Mouse (Mus musculus) left cerebral cortex, postnatal 10 days (tissue): ENCODE results near the gene Itga6. TPM values are rescaled to one million over a fixed set of nuclear protein-coding genes. Genes with fewer than 3 reads are reported as not detected.
"Not testable (repeated sequence)": the region's sequence is repeated elsewhere in the genome, so short reads cannot be mapped to it uniquely, and the experiment has no call there.

Source experiments
- DNase-seq, 2 experiments: peaks; one replicate each; pipeline ENCODE4 v3.0.0; 2021 to 2022; ENCODE audit warnings: low spot score in 2 of 2, mixed read lengths in 1 of 2; ENCODE audit errors: extremely low spot score in 1 of 2
- intact Hi-C: fragments of 180-260 bp; cut with DNase I; formaldehyde crosslinking; loops from one replicate; pipeline ENCODE4 v1.15.1; 2025
- total RNA-seq, 2 experiments: library from RNA; stranded (reverse); gene quantifications; 2 replicates each; pipeline ENCODE4 v1.2.3; 2021

Itga6 gene
- total RNA-seq = 10 to 100 TPM; 23.2 to 29.1 TPM

DNA sequence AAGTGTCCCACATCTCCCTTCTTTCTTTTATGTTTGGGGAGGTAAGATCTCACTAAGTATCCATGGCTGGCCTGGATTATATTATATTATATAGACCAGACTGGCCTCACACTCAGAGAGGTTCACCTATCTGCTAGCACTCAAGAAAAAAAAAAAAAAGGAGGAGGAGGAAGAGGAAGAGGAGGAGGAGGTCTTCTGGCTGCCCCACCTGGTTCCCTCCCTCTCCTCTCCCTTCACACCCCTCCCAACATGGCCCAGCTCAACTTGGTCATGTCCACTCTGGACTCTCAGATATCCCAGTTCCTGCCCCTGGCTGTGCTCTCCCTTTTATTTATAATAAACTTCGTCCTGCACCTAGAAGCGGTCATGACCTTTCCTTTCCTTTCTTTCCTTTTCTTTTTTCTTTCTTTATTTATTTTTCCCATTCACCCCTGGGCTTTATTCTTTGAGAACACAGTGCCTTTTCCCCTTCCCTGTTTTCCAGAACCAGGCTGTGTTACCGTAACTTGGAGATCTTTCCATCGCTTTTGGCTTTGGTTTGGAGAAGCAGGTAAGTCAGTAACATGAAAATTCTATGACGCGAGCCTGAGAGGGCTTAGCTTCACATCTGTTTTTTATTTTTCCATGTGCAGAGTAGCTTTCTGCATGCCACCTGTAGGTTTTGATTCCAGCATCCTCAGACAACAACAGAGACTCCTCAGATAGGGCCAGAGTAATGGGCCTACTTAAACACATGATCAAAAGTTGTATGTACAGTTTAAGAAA lies at the start of gene Itga6:
TSS of gene Itga6 (plus strand) at position 7 of the 765 bp plus-strand sequence.
- intact Hi-C loops = no loop called here
- no peak for DNase-seq

DNA sequence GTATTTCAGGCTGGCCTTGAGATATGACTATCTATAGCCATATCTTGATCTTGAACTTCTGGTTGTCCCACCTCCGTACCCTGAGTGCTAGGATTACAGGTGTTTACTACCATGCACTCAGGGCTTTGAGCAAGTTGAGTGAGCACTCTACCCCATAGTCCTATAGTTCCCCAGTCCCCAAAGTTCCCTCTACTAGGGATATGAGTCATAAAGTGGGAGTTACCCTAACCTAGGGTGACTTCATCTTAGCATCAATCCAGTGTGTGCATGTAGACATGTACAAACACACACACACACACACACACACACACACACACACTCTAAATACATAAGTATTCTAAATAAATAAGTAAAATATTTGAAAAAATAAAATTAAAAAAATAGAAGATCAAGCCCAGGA lies 48.6 kb upstream of the Itga6 start:
- intact Hi-C loops = no loop called here
- no peak for DNase-seq

DNA sequence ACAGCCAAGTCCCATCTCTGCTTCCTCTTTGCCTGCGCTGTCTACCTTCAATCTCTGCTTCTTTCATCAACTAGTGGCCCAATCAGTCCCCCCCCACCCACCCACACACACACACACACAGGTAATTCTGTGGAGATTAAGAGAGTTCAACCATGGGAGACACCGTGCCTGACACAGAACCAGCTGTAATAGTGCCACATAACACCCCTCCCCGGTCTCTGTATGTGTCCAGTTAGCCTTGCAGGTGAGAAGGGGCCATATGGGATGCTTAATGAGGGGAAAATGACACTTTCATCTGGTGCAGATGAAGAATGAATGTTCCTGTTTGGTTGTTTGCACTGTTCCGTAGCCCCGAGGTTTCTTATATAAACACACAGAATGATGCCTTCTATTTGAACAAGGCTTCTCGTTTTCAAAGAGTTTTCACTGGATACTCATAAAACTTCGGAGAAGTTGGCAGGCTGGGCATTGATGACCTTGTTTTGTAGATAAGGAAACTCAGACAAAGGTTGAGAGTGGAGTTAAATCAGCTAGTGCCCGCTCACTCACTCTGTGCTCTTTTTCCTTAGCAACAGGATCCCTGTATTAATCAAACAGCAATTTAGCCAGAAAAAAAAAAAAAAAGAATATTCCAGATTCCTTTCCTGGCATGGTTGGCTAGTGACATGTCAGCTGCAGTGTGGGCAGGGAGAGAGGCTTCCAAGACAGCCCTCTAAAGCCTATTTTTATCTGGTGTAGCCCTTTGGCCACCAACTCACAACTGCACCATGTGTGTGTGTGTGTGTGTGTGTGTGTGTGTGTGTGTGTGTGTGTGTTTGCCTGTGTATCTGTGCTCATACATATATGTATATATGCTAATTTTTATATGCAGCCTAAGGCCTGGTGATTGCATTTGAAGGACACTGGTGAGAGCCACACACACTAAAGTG lies 47.7 kb upstream of the Itga6 start:
- no peak for DNase-seq
- intact Hi-C loops = no loop called here

GRCm38 (mm10) chr2:71698366-71698765 lies 47.0 kb upstream of the Itga6 start:
- intact Hi-C loops = no loop called here
- no peak for DNase-seq

DNA sequence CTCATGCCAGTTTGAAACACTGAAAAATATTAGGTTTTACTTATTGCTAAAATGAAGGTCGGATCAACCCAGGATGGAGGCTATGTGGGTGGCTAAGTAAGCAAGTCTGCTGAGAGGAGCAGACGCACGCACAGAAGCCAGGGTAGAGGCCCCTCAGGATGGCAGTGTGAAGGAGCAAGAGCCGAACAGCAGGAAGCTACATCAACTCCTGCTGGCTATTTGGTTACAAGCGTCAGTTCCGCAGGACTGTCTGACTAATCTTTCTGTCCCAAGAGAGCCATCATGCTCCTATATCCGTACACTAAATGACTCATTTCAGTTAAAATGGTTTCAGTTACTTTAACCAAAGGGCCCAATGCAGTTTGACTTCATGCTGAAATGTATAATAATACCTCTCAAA lies 46.5 kb upstream of the Itga6 start:
- intact Hi-C loops = no loop called here
- no peak for DNase-seq

DNA sequence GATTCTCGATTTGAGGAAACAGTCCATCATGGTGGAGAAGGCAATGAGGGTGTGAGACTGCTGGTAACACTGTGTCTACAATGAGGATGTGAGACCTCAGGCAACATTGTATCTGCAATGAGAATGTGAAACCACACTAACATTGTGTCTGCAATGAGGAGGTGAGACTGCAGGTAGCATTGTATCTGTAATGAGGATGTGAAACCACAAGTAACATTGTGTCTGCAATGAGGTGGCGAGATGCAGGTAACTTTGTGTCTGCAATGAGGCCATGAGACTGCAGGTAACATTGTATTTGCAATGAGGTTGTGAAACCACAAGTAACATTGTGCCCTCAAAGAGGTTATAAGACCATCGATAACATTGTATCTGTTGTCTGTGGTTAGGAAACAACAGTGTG lies 44.1 kb upstream of the Itga6 start:
- DNase-seq = no peak
- intact Hi-C loops = no loop called here

- intact Hi-C loops = no loop called here
- DNase-seq = no peak
These were observed 41.1 kb upstream of the Itga6 start for GRCm38 (mm10) chr2:71704309-71704708.

- no peak for DNase-seq
- intact Hi-C loops = no loop called here
These were observed 36.5 kb upstream of the Itga6 start for GRCm38 (mm10) chr2:71708886-71709285.

GRCm38 (mm10) chr2:71711640-71712039 lies 33.8 kb upstream of the Itga6 start:
- DNase-seq = no peak
- intact Hi-C loops = no loop called here

DNA sequence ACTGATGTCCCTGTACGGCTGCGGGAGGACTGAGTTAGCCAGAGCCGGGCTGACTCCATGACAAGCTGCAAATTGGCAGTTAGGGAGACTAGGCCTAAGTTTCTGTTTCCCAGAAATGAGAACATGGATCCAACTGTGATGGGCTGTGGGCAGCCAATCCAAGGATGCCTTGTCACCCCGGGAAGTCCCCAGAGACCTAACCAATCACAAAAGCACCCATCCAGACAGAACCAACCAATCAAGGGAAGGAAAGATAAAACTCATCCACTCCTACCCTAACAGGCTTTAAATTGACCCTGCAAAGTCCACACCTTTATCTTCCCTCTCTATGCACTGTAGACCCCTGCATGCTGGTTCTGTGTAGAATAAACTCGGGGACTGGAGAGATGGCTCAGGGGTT lies 31.0 kb upstream of the Itga6 start:
- no peak for DNase-seq
- intact Hi-C loops = no loop called here

DNA sequence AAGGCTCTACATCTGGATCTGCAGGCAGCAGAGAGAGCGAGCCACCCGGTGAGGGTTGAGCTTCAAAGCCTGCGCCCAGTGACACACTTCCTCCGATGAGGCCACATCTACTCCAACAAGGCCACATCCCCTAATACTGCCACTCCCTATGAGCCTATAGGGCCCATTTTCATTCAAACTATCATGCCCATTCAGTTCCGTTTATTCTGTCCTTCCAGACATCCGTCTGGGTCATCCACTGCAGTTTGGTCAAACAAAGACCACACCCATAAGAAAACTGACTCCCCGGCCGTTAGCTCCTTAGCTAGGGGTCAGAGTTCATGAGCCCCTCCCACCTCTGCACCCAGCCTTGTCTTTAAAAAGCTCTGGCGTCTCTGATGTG lies 26.4 kb upstream of the Itga6 start:
- DNase-seq = no peak
- intact Hi-C loops = no loop called here

- intact Hi-C loops = no loop called here
- DNase-seq = peak in 1 of 2 experiments; percentile 16
These were observed 25.9 kb upstream of the Itga6 start for GRCm38 (mm10) chr2:71719387-71720034.

DNA sequence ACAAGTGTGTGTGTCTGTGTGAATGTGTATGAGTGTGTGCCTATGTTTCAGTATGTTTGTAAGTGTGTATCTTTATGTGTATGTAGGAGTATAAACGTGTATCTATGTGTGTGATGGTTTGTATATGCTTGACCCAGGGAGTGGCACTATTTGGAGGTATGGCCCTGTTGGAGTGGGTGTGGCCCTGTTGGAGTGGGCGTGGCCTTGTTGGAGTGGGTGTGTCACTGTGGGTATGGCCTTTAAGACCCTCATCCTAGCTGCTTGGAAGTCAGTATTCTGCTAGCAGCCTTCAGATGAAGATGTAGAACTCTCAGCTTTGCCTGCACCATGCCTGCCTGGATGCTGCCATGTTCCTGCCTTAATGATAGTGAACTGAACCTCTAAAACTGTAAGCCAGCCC lies 24.9 kb upstream of the Itga6 start:
- intact Hi-C loops, DNase-seq: not testable (repeated sequence)

DNA sequence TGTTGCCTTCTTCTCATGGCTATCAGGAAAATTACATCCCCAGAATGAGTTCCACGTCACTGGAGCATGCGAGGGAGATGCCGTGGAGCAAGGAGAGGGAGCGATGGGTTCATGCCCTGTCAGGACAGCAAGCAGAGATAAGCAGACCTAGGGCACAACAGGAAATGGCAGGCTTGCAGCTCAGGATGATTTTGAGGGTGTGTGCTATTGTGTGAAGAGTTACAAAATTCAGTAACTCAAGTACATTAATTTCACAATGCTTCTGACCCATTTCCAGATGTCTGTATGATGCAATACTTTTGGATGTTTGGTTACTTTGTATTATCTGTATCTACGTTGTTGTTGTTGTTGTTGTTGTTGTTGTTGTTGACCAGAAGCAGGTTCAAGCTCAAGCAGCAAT lies 22.5 kb upstream of the Itga6 start:
- no peak for DNase-seq
- intact Hi-C loops = no loop called here

DNA sequence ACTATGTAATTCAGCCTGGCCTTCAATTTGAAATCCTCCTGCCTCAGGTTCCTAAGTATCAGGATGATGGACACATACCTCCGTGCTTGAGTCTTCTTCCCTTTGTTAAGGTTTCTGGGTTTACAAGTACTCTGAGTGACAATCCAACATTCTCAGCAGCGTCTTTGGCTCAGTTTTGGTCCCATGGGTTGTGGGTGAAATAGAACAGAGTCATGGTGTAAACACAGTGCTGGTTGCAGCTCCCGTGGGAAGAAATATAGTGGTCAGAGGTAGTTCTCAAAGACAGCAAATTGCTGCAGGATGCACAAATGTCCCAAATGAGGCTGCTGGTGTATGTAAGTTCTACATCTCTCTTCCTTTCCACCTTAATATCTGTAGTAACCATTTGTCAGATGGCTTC lies 21.8 kb upstream of the Itga6 start:
- intact Hi-C loops = no loop called here
- no peak for DNase-seq

GRCm38 (mm10) chr2:71724028-71724427 lies 21.4 kb upstream of the Itga6 start:
- intact Hi-C loops = no loop called here
- no peak for DNase-seq

- intact Hi-C loops = no loop called here
These were observed 20.0 kb upstream of the Itga6 start for GRCm38 (mm10) chr2:71725446-71725845.

DNA sequence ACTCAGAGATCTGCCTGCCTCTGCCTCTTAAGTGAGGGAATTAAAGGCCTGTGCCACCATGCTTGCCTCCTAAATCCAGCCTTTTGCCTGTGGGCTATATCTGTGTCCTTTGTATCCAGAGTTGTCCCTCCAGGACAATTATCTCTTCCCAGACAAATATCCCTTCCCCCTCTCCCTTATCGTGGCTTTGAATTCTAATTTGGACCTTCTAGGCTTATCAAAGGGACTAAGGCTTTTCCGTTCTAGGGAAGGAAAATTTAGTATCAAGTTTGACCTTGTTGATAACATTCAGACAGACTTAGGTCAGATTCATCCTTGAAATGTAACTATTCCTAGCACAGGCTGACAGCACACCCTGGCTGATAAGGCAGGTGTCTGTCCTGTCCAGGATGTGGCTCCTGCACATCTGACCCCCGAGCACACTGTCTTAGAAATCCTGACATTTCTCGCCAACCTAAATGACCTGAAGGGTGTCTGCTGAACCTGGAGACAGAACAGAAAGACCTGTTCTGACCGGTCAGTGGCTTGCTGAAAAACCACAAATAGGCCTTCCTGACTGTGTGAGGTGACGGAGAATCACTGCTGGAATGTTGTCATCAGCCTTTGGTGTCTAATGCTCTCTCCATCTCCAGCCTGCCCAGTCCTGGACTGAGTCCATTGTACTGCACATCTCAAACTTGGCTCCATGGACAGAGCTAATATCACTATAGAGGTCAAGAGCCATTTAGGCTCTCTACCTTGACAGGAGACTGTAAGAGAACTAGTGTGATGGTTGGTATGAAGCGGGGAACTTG lies 18.3 kb upstream of the Itga6 start:
- intact Hi-C loops = no loop called here
- no peak for DNase-seq

More at GRCm38 (mm10) chr2:71725446-71725845, 20.0 kb upstream of the Itga6 start:
- DNase-seq = no peak

- DNase-seq = no peak
- intact Hi-C loops = no loop called here
These were observed 17.1 kb upstream of the Itga6 start for GRCm38 (mm10) chr2:71728341-71728740.
